Mouse (Mus musculus) lung, adult 2 months (tissue): ENCODE measurements around the gene Hectd1.

Experiments used
- CTCF ChIP-seq: fragments of 200-500 bp; IDR thresholded peaks from 2 replicates; pipeline ENCODE4 v1.5.1; 2011; ENCODE audit warnings: mild to moderate bottlenecking, low read length, control low read depth; ENCODE audit not compliant: insufficient read depth
- POLR2A ChIP-seq: fragments of 200-500 bp; IDR thresholded peaks from 2 replicates; pipeline ENCODE4 v1.6.1; 2011; ENCODE audit warnings: low read depth, mild to moderate bottlenecking, control low read depth, low read length, borderline replicate concordance; ENCODE audit errors: extremely low read depth

DNA sequence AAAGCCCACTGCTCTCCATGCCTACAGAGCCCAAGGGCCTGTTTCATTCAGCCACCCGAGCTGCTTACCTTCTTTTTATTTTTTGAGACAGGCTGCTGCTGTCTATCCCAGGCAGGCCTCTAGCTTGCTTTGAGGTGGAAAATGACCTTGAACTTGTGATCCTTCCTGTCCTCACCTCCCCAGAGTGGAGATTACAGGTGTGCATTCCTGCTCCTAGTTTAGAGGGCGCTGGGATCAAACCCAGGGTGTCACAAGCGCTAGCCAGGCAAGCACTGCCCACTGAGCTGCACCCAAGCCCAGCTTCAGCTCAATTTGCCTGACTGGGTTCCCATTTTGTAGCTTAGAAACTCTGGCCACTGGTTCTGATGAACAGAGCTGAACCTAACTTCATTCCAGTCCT, 93.0 kb downstream of the Hectd1 start:
- TF ChIP-seq CTCF (no peak), POLR2A (no peak)
